Mouse (Mus musculus) lung, adult 18-20 months (tissue): Measurements from ENCODE around the gene Pafah1b3.
"Not testable (repeated sequence)": the region's sequence is repeated elsewhere in the genome, so short reads cannot be mapped to it uniquely, and the experiment has no call there.

ENCODE experiments used
- DNase-seq, 2 experiments: peaks; one replicate each; pipeline ENCODE4 v3.0.0; 2022; ENCODE audit warnings: mixed read lengths in 2 of 2

Pafah1b3 gene

GRCm38 (mm10) chr7:25297454-25298325 lies at the start of gene Pafah1b3:
Gene Pafah1b3 (minus strand): TSS chr7:25297986.
- DNase-seq, result peak; percentile 86 to 90

- no peak for DNase-seq
Observed at GRCm38 (mm10) chr7:25341000-25341784, 43.4 kb upstream of the Pafah1b3 start.

GRCm38 (mm10) chr7:25339329-25339728 lies 41.5 kb upstream of the Pafah1b3 start:
- DNase-seq, result no peak

GRCm38 (mm10) chr7:25334472-25334871 lies 36.7 kb upstream of the Pafah1b3 start:
- no peak for DNase-seq

GRCm38 (mm10) chr7:25333596-25334307 lies 36.0 kb upstream of the Pafah1b3 start:
- DNase-seq, result peak; percentile 69 to 72

GRCm38 (mm10) chr7:25326233-25326632 lies 28.4 kb upstream of the Pafah1b3 start:
- no peak for DNase-seq

GRCm38 (mm10) chr7:25325431-25325830 lies 27.6 kb upstream of the Pafah1b3 start:
- not testable (repeated sequence) for DNase-seq

- DNase-seq, result peak in 1 of 2 experiments; percentile 11
Observed at GRCm38 (mm10) chr7:25323219-25323618, 25.4 kb upstream of the Pafah1b3 start.

- peak in 1 of 2 experiments; percentile 33 for DNase-seq
Observed at GRCm38 (mm10) chr7:25322058-25322484, 24.3 kb upstream of the Pafah1b3 start.

GRCm38 (mm10) chr7:25317446-25317999 lies 19.7 kb upstream of the Pafah1b3 start:
- peak in 1 of 2 experiments; percentile 10 for DNase-seq

- peak; percentile 96 to 98 for DNase-seq
Observed at GRCm38 (mm10) chr7:25316532-25317445, 19.0 kb upstream of the Pafah1b3 start, which contains the start of gene Megf8. Gene Megf8 (plus strand): TSS chr7:25317164.

- peak in 1 of 2 experiments; percentile 31 for DNase-seq
Observed at GRCm38 (mm10) chr7:25315306-25316041, 17.7 kb upstream of the Pafah1b3 start.

- DNase-seq, result no peak
Observed at GRCm38 (mm10) chr7:25314606-25315305, 17.0 kb upstream of the Pafah1b3 start.

GRCm38 (mm10) chr7:25313325-25313724 lies 15.5 kb upstream of the Pafah1b3 start:
- no peak for DNase-seq

- no peak for DNase-seq
Observed at GRCm38 (mm10) chr7:25311193-25311592, 13.4 kb upstream of the Pafah1b3 start.

- no peak for DNase-seq
Observed at GRCm38 (mm10) chr7:25309425-25309824, 11.6 kb upstream of the Pafah1b3 start.

GRCm38 (mm10) chr7:25308702-25309318 lies 11.0 kb upstream of the Pafah1b3 start:
- DNase-seq, result no peak

- no peak for DNase-seq
Observed at GRCm38 (mm10) chr7:25306614-25306996, 8.8 kb upstream of the Pafah1b3 start.

- DNase-seq, result no peak
Observed at GRCm38 (mm10) chr7:25305956-25306613, 8.3 kb upstream of the Pafah1b3 start, which contains the start of gene Tmem145. Gene Tmem145 (plus strand): TSS chr7:25306106.
